Mouse (Mus musculus): ENCODE measurements around the gene Ndufv2. TPM values are rescaled to one million over a fixed set of nuclear protein-coding genes. Genes with fewer than 3 reads are reported as not detected.

Ndufv2 gene
- polyA plus RNA-seq (2012; rRNA removed), result 15.5 and 16.6 TPM in 2 replicates

GRCm38 (mm10) chr17:66101380-66102330, at the start of gene Ndufv2:
TSS of gene Ndufv2 (minus strand) at chr17:66101559.

DNA sequence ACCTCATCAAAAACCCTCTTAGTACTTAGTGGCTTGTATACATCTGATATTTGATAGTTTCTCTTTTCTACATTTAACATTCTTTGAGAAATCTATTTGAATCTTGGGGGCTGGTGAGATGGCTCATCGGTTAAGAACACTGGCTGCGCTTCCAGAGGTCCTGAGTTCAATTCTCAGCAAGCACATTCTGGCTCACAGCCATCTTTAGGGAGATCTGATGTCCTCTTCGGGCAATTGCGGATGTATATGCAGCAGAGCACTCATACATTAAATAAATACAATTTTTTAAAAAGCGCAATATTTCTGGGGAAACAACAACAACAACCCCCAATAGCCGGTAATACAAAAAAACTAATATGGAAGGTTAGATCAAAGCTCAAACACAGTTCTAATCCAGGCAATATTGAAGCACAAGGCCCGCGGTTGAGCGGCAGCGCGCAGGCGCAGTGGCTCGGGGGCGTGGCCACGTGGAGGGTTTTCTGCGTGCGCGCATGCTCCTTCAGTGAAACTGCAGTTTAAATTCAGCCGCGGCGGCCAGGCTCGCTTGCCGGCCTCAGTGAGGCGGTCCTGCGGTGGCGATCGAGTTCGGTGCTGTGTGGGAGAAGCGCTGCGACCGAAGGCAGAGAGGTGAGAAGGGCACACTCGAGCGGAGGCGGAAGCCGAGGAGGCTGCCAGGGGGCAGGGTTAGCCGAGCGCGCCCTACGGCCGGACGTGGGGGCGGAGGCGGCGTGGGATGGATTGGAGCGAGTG, 21.9 kb upstream of the Ndufv2 start, which contains the start of gene Ddx11:
TSS of gene Ddx11 (plus strand) at position 455 of the 750 bp plus-strand sequence.

GRCm38 (mm10) chr17:66111402-66111959, 10.1 kb upstream of the Ndufv2 start, which contains the start of gene Washc1:
TSS of gene Washc1 (plus strand) at chr17:66111545.

DNA sequence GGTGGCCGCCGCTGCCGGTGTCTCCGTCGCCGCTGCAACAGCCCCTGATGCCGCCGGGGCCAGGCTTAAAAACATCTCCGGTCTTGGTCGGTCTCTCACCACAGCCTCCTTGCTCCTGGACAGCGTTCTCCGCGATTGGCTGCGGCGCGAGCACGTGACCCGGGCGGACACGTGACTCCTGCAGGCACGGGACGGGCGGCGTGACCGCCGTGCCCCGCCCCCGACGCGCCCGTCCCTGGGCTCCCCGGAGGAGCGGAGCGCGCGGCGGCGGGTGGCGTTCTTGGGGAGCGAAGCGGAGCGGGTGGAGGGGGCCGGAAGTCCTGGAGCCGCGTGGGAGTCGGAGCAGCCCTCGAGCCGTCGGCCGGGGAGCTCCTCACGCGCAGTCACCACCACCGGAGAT, 24.4 kb downstream of the Ndufv2 start, which contains the start of gene Ankrd12:
TSS of gene Ankrd12 (minus strand) at position 156 of the 400 bp plus-strand sequence.

Other genes with a start within 250 kb of the Ndufv2 start
- 18.2 and 20.1 TPM in 2 replicates for gene Ralbp1, start 215.8 kb downstream of the Ndufv2 start, polyA plus RNA-seq (2012; rRNA removed)
- gene Twsg1, start 150.3 kb downstream of the Ndufv2 start, polyA plus RNA-seq (2012; rRNA removed), result 16.2 and 18.8 TPM in 2 replicates
- 0.58 and 0.87 TPM in 2 replicates for gene Ankrd12, start 24.5 kb downstream of the Ndufv2 start, polyA plus RNA-seq (2012; rRNA removed)
- 19.6 and 20.8 TPM in 2 replicates for gene Washc1, start 10.0 kb upstream of the Ndufv2 start, polyA plus RNA-seq (2012; rRNA removed)
- gene Ddx11, start 22.0 kb upstream of the Ndufv2 start, polyA plus RNA-seq (2012; rRNA removed), result 1.4 and 1.6 TPM in 2 replicates